Comparison of ENCODE assay signal across 23 mouse cellular contexts in the genomic region with DNA sequence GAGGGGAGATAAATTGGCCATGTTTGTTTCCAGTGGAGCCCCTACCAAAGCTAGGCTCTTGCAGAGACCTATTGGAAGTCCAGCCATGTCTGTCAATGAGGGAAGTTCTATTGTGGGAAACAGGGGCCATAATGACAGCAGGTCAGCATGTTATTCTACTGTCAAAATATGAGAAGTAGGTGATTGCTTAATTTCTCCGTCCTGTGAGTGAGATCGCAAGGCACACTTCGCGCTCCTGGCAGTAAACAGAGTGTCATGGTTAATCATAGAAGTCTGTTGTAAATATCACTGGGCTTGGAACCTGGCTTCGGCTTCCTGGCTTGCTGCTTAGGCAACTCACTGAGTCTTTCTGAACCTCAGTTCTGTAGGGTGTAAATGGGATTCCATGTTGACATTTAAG.
DNase-seq lines count a peak whose midpoint lies in the region; ATAC-seq and TF ChIP-seq lines count a peak whose summit lies in the region.
"Had no signal": no experiment of that assay in that cellular context is flagged by ENCODE, and none has a peak within 500 bp of the region (broad histone marks: within the 10 kb centered on the region; RNA-seq: fewer than 3 reads in every experiment).

No protein-coding gene starts in this region.

- TF ChIP-seq CTCF in gastrocnemius, adult 2 months (IDR thresholded peaks at IDR 0.05), result no peak

- H3K4me2 ChIP-seq in midbrain, embryonic 11.5 days, result no peak overlapping the region
- H3K4me2 ChIP-seq in midbrain, embryonic 14.5 days (ENCODE audit: low read length), result no peak overlapping the region
- H3K4me2 ChIP-seq: embryonic facial prominence, embryonic 12.5 days; forebrain, embryonic 12.5 days; heart, embryonic 11.5 days; intestine, embryonic 15.5 days; liver, embryonic 15.5 days; neural tube, embryonic 12.5 days; stomach, embryonic 15.5 days had no signal

- no peak for ATAC-seq in midbrain, embryonic 11.5 days (ENCODE audit: low FRiP score)
- no peak for ATAC-seq in midbrain, embryonic 14.5 days (ENCODE audit: low FRiP score, low TSS enrichment)
- ATAC-seq: hindbrain, embryonic 16.5 days; intestine, embryonic 15.5 days; Patski had no signal

- intact Hi-C loops in gastrocnemius, adult 2 months (cut with DNase I), result no loop called here

- no peak overlapping the region for H3K4me3 ChIP-seq in gastrocnemius, adult 2 months
- no peak overlapping the region for H3K4me3 ChIP-seq in midbrain, embryonic 11.5 days (ENCODE audit: low read depth, low read length)
- no peak overlapping the region for H3K4me3 ChIP-seq in midbrain, embryonic 14.5 days (replicated peaks; ENCODE audit: low read depth, low read length)
- H3K4me3 ChIP-seq: embryonic facial prominence, embryonic 12.5 days; forebrain, embryonic 12.5 days; intestine, embryonic 15.5 days; liver, embryonic 15.5 days; midbrain, embryonic 10.5 days; neural tube, embryonic 12.5 days; stomach, embryonic 15.5 days had no signal

- peak; percentile 37 for DNase-seq in gastrocnemius, adult 2 months
- DNase-seq in gastrocnemius, postnatal 10 days, result no peak
- peak; percentile 57 for DNase-seq in midbrain, embryonic 11.5 days (ENCODE audit: low spot score, missing footprints)
- no peak for DNase-seq in midbrain, embryonic 14.5 days
- peak; percentile 23 for DNase-seq in lung, postnatal 25 days (ENCODE audit: low spot score)
- no peak for DNase-seq in right cerebral cortex, adult 2 months (ENCODE audit: low spot score in 2 of 2)
- no peak for DNase-seq in retina, postnatal 1 day
- no peak for DNase-seq in adrenal gland, postnatal 36 days
- DNase-seq: adrenal gland, postnatal 25 days; cerebellum, adult 18-20 months; cerebellum, postnatal 14 days; layer of hippocampus, adult 9-11 months; thymus, postnatal 36 days had no signal

- H3K36me3 ChIP-seq in midbrain, embryonic 11.5 days (ENCODE audit: control insufficient read depth, insufficient read depth, low read length), result no peaks in the 10 kb centered on the region
- H3K36me3 ChIP-seq in midbrain, embryonic 14.5 days (ENCODE audit: control insufficient read depth, insufficient read depth, low read length), result no peaks in the 10 kb centered on the region
- H3K36me3 ChIP-seq: embryonic facial prominence, embryonic 12.5 days; forebrain, embryonic 12.5 days; intestine, embryonic 15.5 days; liver, embryonic 15.5 days; midbrain, embryonic 10.5 days; neural tube, embryonic 12.5 days; stomach, embryonic 15.5 days had no signal

- no peaks in the 10 kb centered on the region for H3K27me3 ChIP-seq in midbrain, embryonic 11.5 days (ENCODE audit: control insufficient read depth, insufficient read depth, low read length)
- H3K27me3 ChIP-seq in midbrain, embryonic 14.5 days (ENCODE audit: control insufficient read depth, insufficient read depth, low read length), result no peaks in the 10 kb centered on the region
- H3K27me3 ChIP-seq: embryonic facial prominence, embryonic 12.5 days; forebrain, embryonic 12.5 days; intestine, embryonic 15.5 days; liver, embryonic 15.5 days; neural tube, embryonic 12.5 days; Patski; stomach, embryonic 15.5 days had no signal

- no peaks in the 10 kb centered on the region for H3K4me1 ChIP-seq in midbrain, embryonic 11.5 days (ENCODE audit: control insufficient read depth, insufficient read depth, low read length)
- no peaks in the 10 kb centered on the region for H3K4me1 ChIP-seq in midbrain, embryonic 14.5 days (ENCODE audit: control insufficient read depth, insufficient read depth, low read length)
- H3K4me1 ChIP-seq: embryonic facial prominence, embryonic 12.5 days; forebrain, embryonic 12.5 days; intestine, embryonic 15.5 days; liver, embryonic 15.5 days; neural tube, embryonic 12.5 days; stomach, embryonic 15.5 days had no signal

- H3K9ac ChIP-seq in midbrain, embryonic 11.5 days (ENCODE audit: low read length), result no peak overlapping the region
- H3K9ac ChIP-seq in midbrain, embryonic 14.5 days (replicated peaks; ENCODE audit: low read length), result no peak overlapping the region
- H3K9ac ChIP-seq: embryonic facial prominence, embryonic 12.5 days; forebrain, embryonic 12.5 days; intestine, embryonic 15.5 days; liver, embryonic 15.5 days; neural tube, embryonic 12.5 days; stomach, embryonic 15.5 days had no signal

- H3K9me3 ChIP-seq in midbrain, embryonic 11.5 days (ENCODE audit: control insufficient read depth, low read length), result no peaks in the 10 kb centered on the region
- no peaks in the 10 kb centered on the region for H3K9me3 ChIP-seq in midbrain, embryonic 14.5 days (ENCODE audit: control insufficient read depth, low read length)
- H3K9me3 ChIP-seq: embryonic facial prominence, embryonic 12.5 days; forebrain, embryonic 12.5 days; intestine, embryonic 15.5 days; liver, embryonic 15.5 days; midbrain, embryonic 10.5 days; neural tube, embryonic 12.5 days; stomach, embryonic 15.5 days had no signal

- 93% methylated on average over 5 of the region's 5 CpGs for WGBS in midbrain, embryonic 11.5 days
- 94% methylated on average over 5 of the region's 5 CpGs for WGBS in midbrain, embryonic 14.5 days

- no peak overlapping the region for H3K27ac ChIP-seq in gastrocnemius, adult 2 months
- no peak overlapping the region for H3K27ac ChIP-seq in midbrain, embryonic 11.5 days (ENCODE audit: low read depth, low read length)
- no peak overlapping the region for H3K27ac ChIP-seq in midbrain, embryonic 14.5 days (replicated peaks; ENCODE audit: low read depth, low read length)
- H3K27ac ChIP-seq: embryonic facial prominence, embryonic 12.5 days; forebrain, embryonic 12.5 days; intestine, embryonic 15.5 days; liver, embryonic 15.5 days; neural tube, embryonic 12.5 days; stomach, embryonic 15.5 days had no signal

Comparison
In these comparisons a context has a peak if more than half of its experiments do, and no peak if none do; other contexts are left out.
1. DNase-seq: peak in gastrocnemius, adult 2 months (single experiment), midbrain, embryonic 11.5 days (single experiment) and lung, postnatal 25 days (single experiment); none in gastrocnemius, postnatal 10 days (single experiment), midbrain, embryonic 14.5 days (single experiment), right cerebral cortex, adult 2 months (0 of 2), retina, postnatal 1 day (single experiment) and adrenal gland, postnatal 36 days (0 of 2).